Mouse (Mus musculus): ENCODE results near the gene Dusp3.

Dusp3 gene

DNA sequence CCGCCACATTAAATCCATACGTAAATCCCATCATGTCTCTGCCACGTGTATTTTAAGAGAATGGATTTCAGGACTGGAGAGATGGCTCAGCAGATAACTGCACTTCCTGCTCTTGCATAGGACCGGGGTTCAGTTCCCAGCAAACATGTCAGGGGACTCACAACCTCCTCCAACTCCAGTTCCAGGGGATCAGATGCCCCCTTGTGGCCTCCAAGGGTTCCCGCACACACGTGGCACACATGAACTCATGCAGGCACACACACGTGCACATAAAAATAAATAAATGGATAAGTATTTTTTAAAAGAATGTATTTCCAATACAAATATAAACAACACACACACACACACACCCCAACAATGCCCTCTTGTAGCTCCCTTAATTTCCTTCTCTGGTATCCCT, 9.9 kb downstream of the Dusp3 start:
- no peak for DNase-seq (ENCODE audit: low spot score in 2 of 2)

DNA sequence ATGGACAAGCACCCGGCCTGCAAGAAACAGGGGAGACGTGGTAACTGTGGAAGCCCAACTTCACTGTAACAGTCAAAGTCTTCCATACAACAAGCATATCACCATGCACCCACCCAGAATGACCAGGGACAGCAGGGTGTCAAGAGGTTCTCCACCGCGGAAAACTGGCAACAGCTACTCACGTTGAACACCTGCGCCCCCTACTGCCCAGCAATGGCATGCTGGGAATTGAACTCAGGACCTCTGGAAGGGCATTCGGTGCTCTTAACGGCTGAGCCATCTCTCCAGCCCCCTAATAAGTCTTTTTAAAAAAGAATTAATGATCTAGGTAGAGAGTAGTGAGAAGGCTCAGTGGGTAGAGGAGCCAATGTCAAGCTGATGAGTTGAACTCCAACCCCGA, 11.9 kb downstream of the Dusp3 start:
- no peak for DNase-seq (ENCODE audit: low spot score in 2 of 2)

DNA sequence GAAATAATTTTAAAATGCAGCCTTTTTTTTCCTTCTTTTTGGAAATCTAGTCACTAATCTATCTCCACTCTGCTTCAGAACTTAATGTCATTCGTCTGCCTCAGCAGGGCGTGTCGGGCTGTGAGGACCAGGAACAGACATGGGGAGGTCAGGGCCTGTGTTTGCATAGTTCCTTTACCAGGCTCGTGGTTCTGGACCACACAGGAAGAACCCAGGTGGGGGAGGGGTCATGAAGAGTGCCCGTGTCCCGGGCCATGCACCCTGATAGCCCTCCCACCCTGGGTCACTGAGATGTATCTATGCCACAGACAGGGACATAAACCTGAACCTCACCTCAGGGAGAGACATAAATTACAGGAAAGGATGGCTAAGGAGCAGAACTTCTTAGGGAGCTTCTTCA, 12.6 kb downstream of the Dusp3 start:
- DNase-seq (ENCODE audit: low spot score in 2 of 2): no peak

DNA sequence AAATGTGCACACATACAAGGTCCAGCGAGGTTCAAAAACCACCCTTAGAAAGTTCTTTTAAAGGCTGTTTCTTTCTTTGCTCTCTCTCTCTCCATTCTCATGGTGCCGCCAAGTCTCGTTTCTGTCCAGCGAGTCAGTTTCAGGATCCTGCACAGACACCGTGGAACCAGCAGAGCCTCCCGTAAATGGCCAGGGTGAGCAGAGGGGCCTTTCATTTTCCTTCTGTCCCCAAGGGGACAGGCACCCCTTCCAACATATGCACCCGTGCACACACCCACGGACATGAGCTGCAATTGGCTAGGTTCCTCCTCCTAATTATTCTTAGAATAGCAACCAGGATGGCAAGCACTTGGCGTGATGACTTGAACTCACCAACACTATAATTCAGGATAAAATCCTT, 13.3 kb downstream of the Dusp3 start:
- no peak for DNase-seq (ENCODE audit: low spot score in 2 of 2)

DNA sequence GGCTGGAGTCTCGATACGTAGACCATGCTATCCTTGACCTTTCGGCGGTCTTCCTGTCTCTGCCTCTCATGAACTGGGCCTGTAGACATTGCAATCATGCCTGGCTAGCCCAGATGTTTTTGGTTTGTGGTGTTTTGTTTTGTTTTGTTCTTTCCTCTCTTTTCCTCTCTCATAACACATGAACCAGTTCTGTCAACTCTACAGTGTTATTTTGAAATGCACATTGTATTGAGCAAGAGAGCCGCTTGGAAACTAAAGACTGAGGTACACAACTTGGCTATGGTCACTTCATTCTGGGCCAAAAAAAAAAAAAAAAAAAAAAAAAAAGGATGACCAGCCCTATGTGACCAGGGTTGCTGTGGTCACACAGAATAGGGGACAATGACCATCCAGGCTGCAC, 14.2 kb downstream of the Dusp3 start:
- no peak for DNase-seq (ENCODE audit: low spot score in 2 of 2)

DNA sequence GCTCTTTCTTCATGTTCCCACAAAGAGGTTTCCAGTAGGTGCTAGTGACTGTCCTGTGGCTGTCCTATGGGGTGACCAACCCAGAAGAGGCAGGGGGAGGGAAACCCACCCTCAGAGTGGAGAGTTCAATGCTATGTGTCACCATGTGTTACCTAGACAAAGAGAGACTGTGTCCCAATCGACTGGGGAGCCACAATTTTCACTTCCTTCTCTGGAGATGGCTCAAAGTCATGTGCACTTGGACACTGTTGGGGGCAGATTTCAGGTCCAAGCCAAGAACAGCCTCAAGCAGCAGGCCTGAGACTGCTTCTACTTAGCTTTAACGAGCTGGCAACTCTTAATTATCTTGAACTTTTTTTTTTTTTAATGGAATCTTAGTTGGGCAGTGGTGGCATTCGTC, 14.7 kb downstream of the Dusp3 start:
- no peak for DNase-seq (ENCODE audit: low spot score in 2 of 2)

DNA sequence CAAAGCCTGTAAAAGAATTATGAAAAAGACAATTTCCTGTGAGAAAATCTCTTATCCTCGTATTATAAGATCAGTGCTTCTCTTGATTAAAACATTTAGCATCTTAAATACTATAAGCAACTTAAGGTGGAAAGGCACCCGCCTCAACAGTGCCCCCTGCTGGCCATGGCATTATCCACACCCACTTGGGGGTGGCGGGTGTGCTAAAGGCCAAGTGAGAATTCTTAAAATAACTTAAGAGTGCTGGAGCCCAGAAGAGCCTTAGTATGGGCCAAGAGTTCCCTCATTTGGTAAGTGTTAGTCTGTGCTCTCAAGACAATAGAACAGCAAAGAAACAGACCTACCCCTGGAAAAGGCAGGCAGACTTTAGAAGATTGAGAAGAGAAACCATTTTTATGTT, 15.4 kb downstream of the Dusp3 start:
- DNase-seq (ENCODE audit: low spot score in 2 of 2): no peak

DNA sequence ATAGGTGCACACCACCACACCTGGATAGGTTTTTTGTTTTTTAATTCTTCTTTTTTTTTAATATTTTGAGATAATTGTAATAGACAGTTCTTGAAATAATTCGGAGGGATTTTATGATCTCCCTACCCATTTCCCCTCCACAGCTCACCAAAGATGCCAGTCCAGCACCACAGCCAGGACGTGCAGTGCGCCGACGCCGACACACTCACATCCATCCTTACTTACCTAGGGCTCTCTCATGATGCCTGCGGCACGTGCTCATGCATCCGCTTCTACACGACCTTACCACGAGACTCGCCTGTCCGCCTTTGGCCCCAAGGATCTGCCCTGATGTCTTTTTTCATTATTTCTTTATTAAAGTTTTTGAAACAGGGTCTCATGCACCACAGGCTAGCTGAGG, 17.0 kb downstream of the Dusp3 start:
- DNase-seq (ENCODE audit: low spot score in 2 of 2): no peak

DNA sequence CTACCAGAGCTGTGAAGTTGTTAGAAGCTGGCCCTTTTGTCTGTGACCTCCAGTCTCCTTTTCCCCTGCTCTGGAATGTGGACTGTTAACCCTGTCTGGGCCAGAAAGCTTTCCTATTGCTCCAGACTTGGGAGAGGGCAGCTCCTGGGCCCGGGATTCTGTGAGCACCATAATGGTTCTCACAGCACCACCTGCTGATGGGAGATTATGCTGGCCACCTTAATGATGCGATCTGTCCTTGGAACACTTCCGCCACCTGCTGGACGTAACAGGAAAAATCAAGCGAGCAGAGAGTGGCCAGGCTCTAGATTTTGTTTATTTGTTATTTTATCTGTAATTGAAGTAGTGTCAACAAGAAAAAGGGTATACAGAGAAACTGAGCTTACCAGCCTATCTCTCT, 18.0 kb downstream of the Dusp3 start:
- peak; percentile 89 to 91 for DNase-seq (ENCODE audit: low spot score in 2 of 2)

DNA sequence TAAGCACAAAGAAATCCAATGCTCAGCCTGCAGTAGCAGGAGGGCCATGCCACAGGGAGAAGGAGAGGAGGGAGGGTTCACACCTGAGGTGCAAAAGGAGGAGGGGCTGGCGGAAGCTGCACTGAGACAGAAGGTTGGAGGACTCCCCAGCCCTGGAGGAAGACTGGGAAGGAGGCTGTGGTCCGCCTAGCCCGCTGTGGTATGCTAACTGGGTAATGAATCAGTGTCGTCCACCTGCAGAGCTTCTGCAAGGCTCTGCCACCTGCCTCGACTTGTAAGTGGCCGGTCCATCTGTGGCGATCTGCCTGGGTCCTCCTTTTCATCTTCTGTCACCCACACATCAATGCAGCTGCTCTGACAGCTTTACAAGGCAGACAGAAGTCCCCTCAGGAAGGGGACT, 18.5 kb downstream of the Dusp3 start:
- no peak for DNase-seq (ENCODE audit: low spot score in 2 of 2)

DNA sequence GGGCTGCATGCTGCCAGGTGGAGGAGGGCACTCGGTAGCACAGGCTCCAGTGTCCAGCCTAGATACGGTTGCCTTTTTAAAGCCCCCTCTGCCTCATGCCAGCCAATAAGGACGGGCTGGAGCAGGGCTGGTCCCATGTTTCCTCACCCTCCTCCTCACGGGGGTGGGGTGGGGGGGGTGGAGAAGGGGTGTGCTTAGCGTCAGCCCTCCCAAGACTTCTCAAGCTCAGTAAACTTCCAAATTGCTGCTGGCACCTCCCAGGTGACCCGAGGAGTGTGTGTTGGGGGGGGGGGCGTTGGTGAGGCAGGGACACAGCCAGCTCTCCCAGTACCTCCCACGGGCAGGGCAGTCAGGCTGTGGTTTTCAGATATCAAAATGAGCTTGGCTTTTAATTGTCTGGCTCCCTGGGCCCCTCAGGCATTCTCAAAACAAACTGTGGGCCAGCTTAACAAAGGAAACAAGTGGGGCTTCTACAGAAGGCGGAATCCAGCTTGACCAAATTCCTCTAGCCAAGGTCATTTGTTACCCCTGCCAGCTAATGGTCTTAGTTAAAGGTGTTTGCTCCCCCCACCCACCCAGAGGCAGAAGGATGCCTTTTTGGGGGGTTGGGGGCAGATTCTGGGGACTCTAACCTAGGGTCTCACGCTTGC, 19.7 kb downstream of the Dusp3 start, which contains the start of gene Sost:
TSS of gene Sost (minus strand) at position 51 of the 650 bp plus-strand sequence.
- DNase-seq (ENCODE audit: low spot score in 2 of 2): no peak

DNA sequence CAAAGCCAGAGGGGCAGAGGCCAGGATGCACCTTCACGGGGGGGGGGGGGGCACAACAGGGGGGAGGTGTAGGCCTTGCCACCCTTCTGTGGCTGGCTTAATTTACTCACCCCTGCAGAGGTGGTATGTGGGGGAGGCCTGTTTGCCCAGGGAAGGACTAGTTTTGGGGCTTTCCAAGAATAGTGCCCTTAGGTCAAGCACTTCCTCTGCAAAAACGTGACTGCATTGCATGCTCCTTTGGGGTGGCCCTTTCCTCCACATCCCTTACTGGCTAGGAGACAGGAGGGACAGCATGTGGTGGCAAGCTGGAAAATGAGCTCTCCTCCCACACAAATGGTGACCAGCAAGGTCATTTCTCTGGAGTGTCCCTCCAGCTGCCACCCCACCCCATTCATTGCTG, 21.3 kb downstream of the Dusp3 start:
- DNase-seq (ENCODE audit: low spot score in 2 of 2): no peak

DNA sequence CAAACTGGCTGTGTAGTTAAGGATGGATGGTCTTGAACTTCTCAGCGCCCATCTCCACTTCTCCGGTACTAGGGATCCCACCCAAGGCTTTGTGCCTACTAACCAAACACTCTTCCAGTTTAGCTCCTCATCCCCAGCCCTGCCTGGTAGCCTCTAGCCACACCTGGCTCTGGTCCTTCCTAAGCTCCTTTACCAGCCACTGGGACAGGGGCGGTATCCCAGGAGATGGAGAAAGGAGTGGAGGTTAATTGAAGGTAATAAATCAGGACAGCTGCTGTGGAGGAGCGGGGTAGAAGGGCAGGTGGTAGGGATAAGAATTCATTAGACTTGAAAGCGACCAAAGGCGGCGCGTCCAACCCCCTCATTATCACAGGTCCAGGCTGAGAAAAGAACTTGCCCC, 22.2 kb downstream of the Dusp3 start:
- DNase-seq (ENCODE audit: low spot score in 2 of 2): no peak

DNA sequence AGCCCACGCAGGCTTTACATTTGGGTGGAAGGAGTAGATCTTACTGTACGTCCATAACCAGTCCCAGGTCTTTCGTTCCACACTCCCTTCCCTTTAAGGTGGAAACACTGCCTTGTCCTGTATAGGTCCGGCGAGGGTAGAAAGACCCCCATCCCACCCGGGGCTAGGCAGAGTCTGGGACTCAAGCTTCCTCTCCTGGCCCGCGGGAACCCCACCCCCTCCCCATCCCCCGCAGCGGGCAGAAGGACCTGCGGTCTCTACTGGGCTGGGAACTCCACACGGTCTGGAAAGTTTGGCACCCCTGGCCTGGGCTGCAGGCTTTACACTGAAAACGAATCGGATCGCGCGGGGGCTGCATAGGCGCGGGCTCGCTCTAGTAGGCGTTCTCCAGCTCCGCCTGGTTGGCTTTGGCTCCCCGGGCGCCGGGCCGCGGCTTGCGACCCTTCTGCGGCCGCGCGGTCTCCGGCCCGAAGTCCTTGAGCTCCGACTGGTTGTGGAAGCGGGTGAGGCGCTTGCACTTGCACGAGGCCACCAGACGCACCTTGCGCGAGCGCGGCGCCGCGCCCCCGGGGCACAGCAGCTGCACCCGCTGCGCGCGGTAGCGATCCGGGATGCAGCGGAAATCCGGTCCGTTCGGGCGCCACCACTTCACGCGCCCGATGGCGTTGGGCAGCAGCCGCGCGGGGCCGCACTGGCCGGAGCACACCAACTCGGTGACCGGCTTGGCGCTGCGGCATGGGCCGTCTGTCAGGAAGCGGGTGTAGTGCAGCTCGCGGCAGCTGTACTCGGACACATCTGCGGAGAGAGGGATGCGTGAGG, 23.1 kb downstream of the Dusp3 start:
- no peak for DNase-seq (ENCODE audit: low spot score in 2 of 2)

DNA sequence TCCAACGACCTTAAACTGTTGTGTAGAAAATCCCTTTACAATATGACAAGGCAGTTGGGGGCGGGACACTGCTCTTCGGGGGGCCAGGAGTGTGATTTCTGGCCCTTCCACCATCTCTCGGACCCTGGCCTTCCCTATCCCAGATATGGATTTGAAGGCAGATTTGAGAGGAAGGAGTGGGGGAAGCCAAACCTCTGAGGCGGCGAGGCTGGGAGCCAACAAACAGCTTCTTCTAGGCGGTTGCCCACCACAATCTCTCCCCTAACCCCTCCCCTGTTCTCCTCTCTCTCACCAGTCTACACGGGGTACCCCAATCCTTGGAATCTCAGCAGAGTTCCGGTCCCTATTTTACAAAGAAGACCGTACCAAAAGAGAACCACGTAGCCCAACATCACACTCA, 23.8 kb downstream of the Dusp3 start:
- no peak for DNase-seq (ENCODE audit: low spot score in 2 of 2)

DNA sequence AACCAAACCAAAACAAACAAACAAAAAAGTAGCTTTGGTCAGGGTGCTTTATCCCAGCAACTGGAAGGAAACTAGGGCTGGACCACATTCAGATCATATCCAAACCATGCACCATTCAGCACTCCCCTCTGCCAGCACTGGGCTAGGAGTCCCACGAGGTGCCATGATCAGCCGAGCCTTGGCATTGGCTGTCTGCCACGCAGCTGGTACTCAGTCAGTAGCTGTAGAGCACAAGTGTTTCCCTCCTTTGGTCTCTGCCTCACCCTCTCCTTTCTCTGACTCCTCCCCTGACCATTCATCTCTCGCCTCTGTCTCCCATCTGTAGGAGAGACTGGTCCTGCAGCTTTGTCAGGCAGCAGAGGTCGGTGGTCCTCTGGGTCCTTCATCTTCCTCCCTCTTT, 29.3 kb downstream of the Dusp3 start:
- no peak for DNase-seq (ENCODE audit: low spot score in 2 of 2)

DNA sequence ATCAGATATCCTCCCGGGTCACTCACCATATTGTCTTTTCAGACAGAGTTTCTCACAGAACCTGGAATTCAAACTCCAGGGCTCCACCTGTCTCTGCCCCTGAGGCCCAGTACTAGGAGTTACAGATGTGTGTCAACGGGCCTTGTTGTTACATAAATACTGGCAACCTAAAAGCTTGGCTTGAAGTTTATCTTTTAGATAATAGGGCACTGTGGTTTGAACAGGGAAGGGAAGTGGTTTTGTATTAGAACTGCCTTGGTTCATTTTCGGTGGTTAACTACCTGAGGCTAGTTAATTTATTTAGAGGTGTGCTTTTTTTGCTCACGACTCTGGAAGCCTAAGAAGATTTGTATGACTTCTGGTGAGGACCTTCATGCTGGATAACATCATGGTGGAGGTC, 33.4 kb downstream of the Dusp3 start:
- DNase-seq (ENCODE audit: low spot score in 2 of 2): no peak

DNA sequence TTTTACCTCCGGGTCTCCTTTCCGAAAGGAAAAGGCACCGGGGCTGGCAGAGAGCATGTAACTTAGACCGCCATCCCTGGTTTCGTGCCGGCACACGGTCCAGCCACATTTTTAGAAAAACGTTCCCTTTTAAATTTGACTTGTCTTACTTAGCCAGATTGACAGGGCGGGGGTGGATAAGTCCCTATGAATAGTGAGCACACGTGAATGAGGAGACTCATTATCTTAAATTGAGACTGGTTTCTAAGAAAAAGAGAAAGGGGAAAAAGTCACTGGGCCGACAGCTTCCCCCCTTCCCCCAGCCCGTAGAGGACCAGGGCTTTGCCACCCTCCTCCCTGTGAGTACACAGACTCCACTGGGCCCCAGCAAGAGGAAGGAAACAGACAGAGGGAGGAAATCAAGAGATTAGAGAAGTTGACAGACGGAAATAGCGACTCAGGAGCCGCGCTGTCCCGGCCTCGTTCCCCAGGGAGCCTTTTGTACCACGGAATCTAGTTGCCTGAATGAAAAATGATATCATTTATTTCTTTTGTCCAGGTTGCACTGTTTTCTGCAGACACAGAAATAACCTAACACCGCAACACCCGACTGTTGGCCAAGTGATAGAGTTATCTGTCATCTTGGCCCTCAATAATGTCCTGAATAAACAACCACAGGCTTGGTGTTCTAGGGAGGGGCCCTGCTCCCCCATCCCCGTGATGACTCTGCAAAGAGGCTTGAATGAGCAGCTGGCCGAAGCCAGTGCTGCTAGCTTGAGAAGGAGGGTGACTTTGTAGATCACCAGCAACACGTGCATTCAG, 34.1 kb downstream of the Dusp3 start:
- DNase-seq (ENCODE audit: low spot score in 2 of 2): peak; percentile 37 to 40

DNA sequence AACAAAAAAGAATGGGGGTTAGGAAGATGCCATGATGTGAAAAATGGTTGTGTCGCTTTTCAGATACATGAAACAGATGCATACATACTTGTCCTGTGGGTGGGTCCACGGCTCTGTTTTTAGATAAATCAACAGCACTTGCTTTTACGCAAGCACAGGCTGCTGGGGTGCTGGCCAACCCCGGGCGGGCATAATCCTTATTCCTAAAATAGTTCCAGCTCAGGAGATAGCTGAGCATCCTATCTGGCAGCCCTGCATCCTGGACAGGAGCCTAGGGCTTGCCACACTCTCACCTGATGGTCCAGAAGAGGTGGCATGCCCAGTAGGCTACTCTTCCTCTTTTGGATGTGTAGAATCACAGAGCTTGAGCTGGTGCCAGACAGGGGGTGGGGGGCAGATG, 36.8 kb downstream of the Dusp3 start:
- no peak for DNase-seq (ENCODE audit: low spot score in 2 of 2)

DNA sequence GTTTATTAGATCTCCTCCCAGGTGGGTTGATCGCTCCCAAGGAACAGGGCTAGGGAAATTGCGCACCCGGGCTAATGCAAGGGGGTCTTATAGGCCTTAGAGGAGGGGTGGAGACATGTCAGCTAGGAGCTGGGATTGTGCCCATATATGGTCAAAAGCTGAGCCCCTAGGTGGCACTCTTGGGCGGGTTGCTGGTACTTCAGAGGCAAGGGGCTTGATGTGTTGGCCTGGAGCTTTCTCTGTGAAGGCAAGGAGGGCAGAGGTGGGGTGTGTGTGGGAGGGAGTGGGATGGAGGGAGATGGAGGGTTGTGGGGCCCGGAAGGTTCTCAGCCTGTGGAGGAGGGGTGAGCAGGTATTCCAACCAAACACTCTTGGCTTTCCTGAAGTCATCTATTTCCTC, 40.3 kb downstream of the Dusp3 start:
- DNase-seq (ENCODE audit: low spot score in 2 of 2): no peak

DNA sequence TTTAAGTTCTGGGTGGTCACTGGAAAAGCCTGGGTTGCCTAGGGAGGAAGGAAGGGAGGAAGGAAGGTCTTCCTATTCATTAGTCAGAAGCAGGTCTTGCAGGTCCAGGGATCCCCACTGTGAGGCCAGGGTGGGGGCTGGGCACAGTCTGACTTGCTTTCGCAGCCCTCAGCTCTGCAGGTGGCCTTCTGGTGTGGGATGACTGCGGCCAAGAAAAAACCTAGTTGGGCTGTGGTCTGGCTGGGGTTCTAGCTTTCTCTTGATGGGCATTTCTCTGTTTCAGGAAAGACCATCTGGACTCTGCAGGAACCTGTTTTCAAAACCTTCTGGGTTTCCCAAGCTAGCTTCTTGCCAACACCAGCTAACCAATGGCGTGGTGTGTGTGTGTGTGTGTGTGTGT, 43.8 kb downstream of the Dusp3 start:
- DNase-seq (ENCODE audit: low spot score in 2 of 2): no peak

DNA sequence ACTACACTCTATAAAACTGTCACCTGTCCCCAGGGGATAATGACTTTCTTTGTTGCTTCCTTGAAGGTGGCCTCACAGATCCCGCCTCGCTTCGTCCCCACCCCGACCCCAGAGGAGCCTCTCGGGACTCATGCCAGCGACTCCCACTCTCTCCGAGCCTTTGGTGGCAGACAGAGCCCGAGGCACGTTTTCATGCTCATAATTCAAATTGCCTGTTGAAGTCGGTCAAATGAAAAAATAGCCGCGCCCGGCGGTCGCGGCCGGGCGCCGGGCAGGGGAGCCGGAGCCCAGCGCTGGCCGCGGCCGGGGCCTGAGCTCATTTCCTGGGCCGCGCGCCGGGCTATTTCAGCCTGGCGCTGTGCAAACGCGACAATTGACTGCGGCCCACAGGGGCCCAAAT, 49.7 kb downstream of the Dusp3 start:
- no peak for DNase-seq (ENCODE audit: low spot score in 2 of 2)

DNA sequence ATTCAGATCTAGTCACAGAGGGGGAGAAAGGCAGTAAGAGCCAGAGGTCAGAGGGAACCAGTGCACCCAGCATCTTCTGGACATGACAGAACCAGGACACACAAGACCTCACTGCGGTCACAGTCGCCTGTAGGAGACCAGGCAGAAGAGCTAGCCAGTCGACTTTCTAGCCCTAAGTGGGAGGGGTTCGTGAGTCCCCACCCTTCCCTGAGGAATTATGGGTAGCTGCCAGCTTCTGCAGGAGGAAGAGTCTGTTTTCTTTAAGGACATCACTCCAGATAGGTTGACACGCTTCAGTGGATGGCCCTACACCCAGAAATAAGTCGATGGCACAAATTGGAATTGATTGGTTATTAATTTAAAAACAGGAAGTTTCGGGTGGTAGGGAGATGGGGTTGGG, 50.4 kb downstream of the Dusp3 start:
- no peak for DNase-seq (ENCODE audit: low spot score in 2 of 2)
